In the genomic region with DNA sequence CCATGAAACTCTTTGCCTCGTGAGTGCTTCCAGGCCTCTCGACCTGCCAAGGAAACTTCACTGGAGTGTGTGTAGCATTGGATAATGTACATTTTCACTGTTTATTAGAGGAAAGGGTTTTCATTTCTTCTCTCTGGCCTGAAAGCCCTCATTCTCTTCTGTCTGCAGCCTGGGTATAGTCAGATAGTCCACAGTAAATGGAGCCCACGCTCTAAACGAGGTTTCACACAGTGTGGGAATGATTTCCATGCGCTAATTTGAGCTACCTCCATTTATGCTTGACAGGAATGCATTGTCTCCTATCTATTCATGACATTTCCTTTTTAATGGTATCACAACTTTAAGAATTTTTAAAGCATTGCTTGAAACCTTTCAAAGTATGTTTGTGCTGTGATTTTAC, we compare ENCODE assay signal across 19 mouse cellular contexts.
DNase-seq lines count a peak whose midpoint lies in the region; TF ChIP-seq lines count a peak whose summit lies in the region.
"Had no signal": no experiment of that assay in that cellular context is flagged by ENCODE, and none has a peak within 500 bp of the region (broad histone marks: within the 10 kb centered on the region; RNA-seq: fewer than 3 reads in every experiment).

No protein-coding gene starts in this region.

- peak overlapping the region; percentile 56; the same call in 1 of the 2 replicates for H3K27ac ChIP-seq in ES-E14 (ENCODE audit: insufficient read depth, low read depth, low read length, poor library complexity, severe bottlenecking)
- H3K27ac ChIP-seq: embryonic facial prominence, embryonic 10.5 days; embryonic facial prominence, embryonic 12.5 days; forebrain, embryonic 13.5 days; forebrain, embryonic 15.5 days had no signal

- no peak overlapping the region for H3K9ac ChIP-seq in ES-E14 (ENCODE audit: insufficient read depth, low read depth, low read length, poor library complexity, severe bottlenecking)
- H3K9ac ChIP-seq: embryonic facial prominence, embryonic 12.5 days; forebrain, embryonic 13.5 days; forebrain, embryonic 15.5 days had no signal

- no peak for DNase-seq in ES-E14 (ENCODE audit: low read depth, low spot score)
- peak; percentile 52 for DNase-seq in Muller cell, postnatal 12 days (ENCODE audit: inconsistent ontology term)
- peak; percentile 5 for DNase-seq in brain, adult 2 months (ENCODE audit: low read depth, low spot score)
- DNase-seq in left cerebral cortex, adult 9 months (ENCODE audit: low spot score in 2 of 2), result no peak
- no peak for DNase-seq in kidney, postnatal 36 days
- no peak for DNase-seq in testis, postnatal 10 days (ENCODE audit: low spot score)
- DNase-seq: adrenal gland, adult 8-10 months; adrenal gland, postnatal 14 days; adrenal gland, postnatal 36 days; cerebellum, adult 11-12 months; cerebellum, adult 2 months; cerebellum, adult 9-10 months; cerebellum, postnatal 10 days; cerebellum, postnatal 25 days had no signal

- in situ Hi-C loops in ES-E14 (cut with MboI; ENCODE audit: low sequenced_read_pairs in 2 of 2, unreplicated experiment in 2 of 2), result no loop called here

- no peak overlapping the region for H3K4me3 ChIP-seq in ES-E14 (ENCODE audit: insufficient read depth in 1 of 2, low read depth in 1 of 2, low read length in 2 of 2, poor library complexity in 1 of 2, severe bottlenecking in 1 of 2)
- H3K4me3 ChIP-seq: embryonic facial prominence, embryonic 10.5 days; embryonic facial prominence, embryonic 12.5 days; forebrain, embryonic 13.5 days; forebrain, embryonic 15.5 days had no signal

- no peaks in the 10 kb centered on the region for H3K4me1 ChIP-seq in ES-E14 (ENCODE audit: control insufficient read depth in 2 of 2, insufficient read depth in 2 of 2, low read length in 2 of 2, poor library complexity in 1 of 2)
- H3K4me1 ChIP-seq: embryonic facial prominence, embryonic 10.5 days; embryonic facial prominence, embryonic 12.5 days; forebrain, embryonic 13.5 days; forebrain, embryonic 15.5 days had no signal

- no peaks in the 10 kb centered on the region for H3K36me3 ChIP-seq in ES-E14 (ENCODE audit: control insufficient read depth, insufficient read depth, low read length, poor library complexity, severe bottlenecking)
- H3K36me3 ChIP-seq: embryonic facial prominence, embryonic 10.5 days; embryonic facial prominence, embryonic 12.5 days; forebrain, embryonic 15.5 days; G1E had no signal

- H3K9me3 ChIP-seq in ES-E14 (ENCODE audit: control insufficient read depth, insufficient read depth, low read depth, low read length), result no peaks in the 10 kb centered on the region; the same call in 1 of the 2 replicates
- H3K9me3 ChIP-seq: embryonic facial prominence, embryonic 10.5 days; embryonic facial prominence, embryonic 12.5 days; forebrain, embryonic 13.5 days; forebrain, embryonic 15.5 days; G1E had no signal

TF ChIP-seq in ES-E14, 5 proteins besides CTCF, POLR2A, EP300 and RAD21:
- TF ChIP-seq CHD2 (IDR thresholded peaks at IDR 0.05; ENCODE audit: low read depth, low read length), result no peak

Comparison
In these comparisons a context has a peak if more than half of its experiments do, and no peak if none do; other contexts are left out.
1. DNase-seq: peak in Muller cell, postnatal 12 days (single experiment) and brain, adult 2 months (single experiment); none in ES-E14 (single experiment), left cerebral cortex, adult 9 months (0 of 2), kidney, postnatal 36 days (0 of 2) and testis, postnatal 10 days (single experiment).